Mouse (Mus musculus): ENCODE measurements at regions not wholly inside any gene's neighbourhood (a gene's known extent, or its start where the extent isn't known, plus 50 kb on each side); places are given as distances from the start of the nearest gene placed in this dataset.

DNA sequence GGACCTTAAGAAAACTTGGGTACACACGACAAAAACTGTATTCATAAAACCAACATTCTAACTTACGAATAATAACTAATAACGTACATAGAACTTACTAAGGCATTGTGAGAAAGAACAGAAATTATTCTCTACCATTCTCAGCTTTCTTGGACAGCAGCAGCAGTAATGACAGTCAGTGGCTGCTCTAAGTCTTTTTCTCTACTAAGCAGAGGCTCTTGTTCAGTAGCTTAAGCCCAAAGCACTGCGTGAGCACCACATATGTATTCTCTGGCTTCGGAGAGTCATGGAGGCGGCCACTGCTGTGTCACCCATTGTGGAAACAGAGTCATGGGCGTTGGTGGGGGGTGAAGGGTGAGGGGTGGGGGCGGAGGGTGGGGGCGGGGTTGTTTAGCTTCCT lies 62.0 kb upstream of the Daam1 start:
- DNase-seq (ENCODE audit: extremely low read depth, low read depth, low spot score), result no peak

DNA sequence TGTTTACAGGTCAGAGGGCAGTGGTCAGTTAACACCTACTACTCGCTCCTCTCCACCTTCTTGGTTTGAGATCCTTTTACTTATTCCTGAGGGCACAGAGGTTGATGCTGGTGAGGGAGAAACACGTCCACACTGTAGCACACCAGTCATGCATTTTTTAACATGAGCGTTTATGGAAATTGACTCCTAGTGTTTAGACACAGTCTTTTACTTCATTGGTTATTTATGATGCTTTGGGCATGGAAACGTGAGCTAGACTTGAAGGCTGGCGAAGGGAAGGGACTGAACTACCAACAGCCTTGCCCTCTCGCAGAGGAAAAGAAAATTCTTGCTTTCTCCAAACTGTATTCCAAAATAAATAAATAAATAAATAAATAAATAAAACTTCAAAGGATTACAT lies 61.6 kb upstream of the Daam1 start:
- DNase-seq (ENCODE audit: extremely low read depth, low read depth, low spot score), result no peak

DNA sequence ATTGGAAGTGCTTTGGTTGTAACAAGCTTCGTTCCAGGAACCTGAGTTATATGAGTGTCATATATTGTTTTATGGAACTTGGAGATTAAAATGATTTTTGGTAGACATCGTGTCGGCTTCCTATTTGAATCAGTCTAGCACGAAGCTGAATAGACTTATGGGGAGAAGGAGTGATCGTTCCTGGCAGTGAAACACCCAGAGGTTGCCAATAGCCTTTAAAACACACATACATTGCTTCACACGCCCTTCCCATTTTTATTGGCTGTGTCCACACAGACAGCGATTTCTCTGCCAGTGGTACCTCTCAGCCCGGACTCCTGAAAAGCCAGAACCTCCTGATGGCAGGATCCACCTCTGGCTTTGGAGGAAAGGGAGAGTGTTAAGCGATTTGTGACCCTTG lies 57.0 kb upstream of the Daam1 start:
- DNase-seq (ENCODE audit: extremely low read depth, low read depth, low spot score), result peak; percentile 52

GRCm38 (mm10) chr12:71775126-71775525 lies 55.8 kb upstream of the Daam1 start:
- DNase-seq (ENCODE audit: extremely low read depth, low read depth, low spot score), result no peak

- no peak for DNase-seq (ENCODE audit: extremely low read depth, low read depth, low spot score)
Observed at GRCm38 (mm10) chr12:71778137-71778536, 52.7 kb upstream of the Daam1 start.

DNA sequence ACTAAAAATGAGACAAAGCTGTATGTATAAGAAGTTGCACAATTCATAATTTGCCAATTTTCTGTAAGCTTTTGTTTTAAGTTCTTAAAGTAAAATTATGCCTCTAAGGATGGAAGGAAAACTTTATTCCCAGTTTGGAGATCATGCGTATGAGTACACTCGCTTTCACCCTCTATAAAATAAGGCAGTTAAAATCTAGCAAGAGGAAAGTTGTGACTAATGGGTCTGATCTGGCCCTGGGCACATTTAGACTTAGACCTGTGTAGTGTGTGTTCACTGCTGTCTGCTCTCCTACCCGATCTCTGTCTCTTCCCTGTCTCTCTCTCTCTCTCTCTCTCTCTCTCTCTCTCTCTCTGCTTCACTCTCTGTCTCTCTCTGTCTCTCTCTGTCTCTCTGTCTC lies 51.9 kb upstream of the Daam1 start:
- no peak for DNase-seq (ENCODE audit: extremely low read depth, low read depth, low spot score)

GRCm38 (mm10) chr12:71779418-71779817 lies 51.5 kb upstream of the Daam1 start:
- no peak for DNase-seq (ENCODE audit: extremely low read depth, low read depth, low spot score)

Measured in fat pad, adult 2 months (tissue).